Mouse (Mus musculus) embryonic facial prominence, embryonic 14.5 days (tissue): ENCODE measurements at regions not wholly inside any gene's neighbourhood (a gene's known extent, or its start where the extent isn't known, plus 50 kb on each side); places are given as distances from the start of the nearest gene placed in this dataset.

Source experiments
- ATAC-seq: fragments of 200-750 bp; cut with Nextera tagmentation; 2 replicates; pipeline ENCODE4 v1.8.0; 2017; ENCODE audit warnings: low read depth, moderate number of reproducible peaks, moderate TSS enrichment
- DNase-seq: peaks from one replicate; pipeline ENCODE4 v3.0.0-alpha.2; 2015; ENCODE audit warnings: low spot score
- H3K27ac ChIP-seq: fragments of 300-500 bp; sonication (generic); replicated peaks from 2 replicates; pipeline ENCODE4 v1.5.1; 2014; ENCODE audit warnings: low read depth, mild to moderate bottlenecking, low read length, moderate library complexity
- H3K27me3 ChIP-seq: fragments of 300-500 bp; sonication (generic); replicated peaks from 2 replicates; pipeline ENCODE4 v1.6.1; 2014; ENCODE audit warnings: low read length; ENCODE audit not compliant: control insufficient read depth, insufficient read depth
- H3K36me3 ChIP-seq: fragments of 300-500 bp; sonication (generic); 2 replicates; pipeline ENCODE4 v1.6.1; 2014; ENCODE audit warnings: low read length, mixed read lengths; ENCODE audit not compliant: control insufficient read depth, insufficient read depth
- H3K4me1 ChIP-seq: fragments of 300-500 bp; sonication (generic); 2 replicates; pipeline ENCODE4 v1.6.1; 2014; ENCODE audit warnings: antibody characterized with exemption, low read length; ENCODE audit not compliant: control insufficient read depth, insufficient read depth
- H3K4me2 ChIP-seq: fragments of 300-500 bp; sonication (generic); 2 replicates; pipeline ENCODE4 v1.6.1; 2014; ENCODE audit warnings: low read depth, mild to moderate bottlenecking, low read length, moderate library complexity, mixed read lengths
- H3K4me3 ChIP-seq: fragments of 300-500 bp; sonication (generic); 2 replicates; pipeline ENCODE4 v1.5.1; 2014; ENCODE audit warnings: low read depth, mild to moderate bottlenecking, low read length
- H3K9ac ChIP-seq: fragments of 300-500 bp; sonication (generic); 2 replicates; pipeline ENCODE4 v1.6.1; 2014; ENCODE audit warnings: low read depth, mild to moderate bottlenecking, low read length, moderate library complexity, mixed read lengths
- H3K9me3 ChIP-seq: fragments of 300-500 bp; sonication (generic); 2 replicates; pipeline ENCODE4 v1.6.1; 2016; ENCODE audit warnings: low read length; ENCODE audit not compliant: control insufficient read depth
- WGBS: fragments of 180-500 bp; shearing (Covaris S2); extraction: QIAGEN DNeasy Blood & Tissue Kit; methylation state at CpG from one replicate; pipeline ENCODE4 v1.1.7; 2014; 5-methylcytosine and 5-hydroxymethylcytosine counted together

GRCm38 (mm10) chr5:69707099-69707498, 115.0 kb upstream of the Gnpda2 start:
- ATAC-seq, result no peak

GRCm38 (mm10) chr5:69705168-69705532, 113.0 kb upstream of the Gnpda2 start:
- Histone ChIP-seq H3K4me2 (no peak overlapping the region), H3K9ac (no peak overlapping the region), H3K36me3 (no peaks in the 10 kb centered on the region), H3K9me3 (no peaks in the 10 kb centered on the region), H3K27ac (no peak overlapping the region), H3K4me1 (no peaks in the 10 kb centered on the region), H3K4me3 (no peak overlapping the region), H3K27me3 (no peaks in the 10 kb centered on the region)
- DNase-seq (no peak), ATAC-seq (no peak)
- 65% methylated on average over 4 of the region's 4 CpGs for WGBS

More at GRCm38 (mm10) chr5:69707099-69707498, 115.0 kb upstream of the Gnpda2 start:
- Histone ChIP-seq H3K27ac (no peak overlapping the region), H3K9ac (no peak overlapping the region), H3K4me3 (no peak overlapping the region), H3K4me1 (no peaks in the 10 kb centered on the region), H3K9me3 (no peaks in the 10 kb centered on the region), H3K36me3 (no peaks in the 10 kb centered on the region), H3K27me3 (no peaks in the 10 kb centered on the region), H3K4me2 (no peak overlapping the region)
- DNase-seq, result no peak
- WGBS, result 33% methylated on average over 2 of the region's 2 CpGs

- WGBS, result 51% methylated on average over 2 of the region's 2 CpGs
- H3K27me3 ChIP-seq, result no peaks in the 10 kb centered on the region
These were observed 112.4 kb upstream of the Gnpda2 start for GRCm38 (mm10) chr5:69704261-69705167.

DNA sequence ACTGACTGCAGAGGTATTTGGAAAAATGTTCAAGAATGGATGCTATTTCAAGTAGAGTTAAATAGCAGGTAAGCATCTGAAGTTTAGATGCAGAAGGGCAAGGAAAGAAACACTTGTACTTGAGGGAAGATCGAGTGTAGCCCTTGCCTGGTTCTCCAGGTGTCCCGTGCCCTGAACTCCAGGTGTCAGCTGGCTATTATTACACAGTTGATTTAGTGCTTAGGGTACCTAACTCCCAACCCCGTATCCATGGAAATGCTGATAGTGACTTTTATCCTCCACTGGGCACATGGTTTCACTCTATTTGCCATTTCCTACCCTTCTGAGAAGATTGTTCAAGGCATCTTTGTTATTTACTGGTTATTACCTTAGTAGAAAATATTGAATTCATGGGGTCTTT, 86.6 kb upstream of the Gnpda2 start:
- Histone ChIP-seq H3K9ac (no peak overlapping the region), H3K27ac (no peak overlapping the region), H3K4me1 (no peaks in the 10 kb centered on the region), H3K4me3 (no peak overlapping the region), H3K9me3 (no peaks in the 10 kb centered on the region), H3K36me3 (no peaks in the 10 kb centered on the region), H3K4me2 (no peak overlapping the region), H3K27me3 (no peaks in the 10 kb centered on the region)
- DNase-seq (no peak), ATAC-seq (no peak)
- WGBS, result 71% methylated on average over 3 of the region's 3 CpGs

More at GRCm38 (mm10) chr5:69704261-69705167, 112.4 kb upstream of the Gnpda2 start:
- H3K9ac ChIP-seq, result no peak overlapping the region
- no peaks in the 10 kb centered on the region for H3K4me1 ChIP-seq
- no peaks in the 10 kb centered on the region for H3K36me3 ChIP-seq
- peak; percentile 43 for DNase-seq
- H3K9me3 ChIP-seq, result no peaks in the 10 kb centered on the region
- no peak overlapping the region for H3K4me2 ChIP-seq
- no peak for ATAC-seq
- H3K4me3 ChIP-seq, result no peak overlapping the region
- H3K27ac ChIP-seq, result no peak overlapping the region

GRCm38 (mm10) chr5:69678268-69678667, 86.1 kb upstream of the Gnpda2 start:
- no peaks in the 10 kb centered on the region for H3K36me3 ChIP-seq
- no peak overlapping the region for H3K27ac ChIP-seq
- H3K27me3 ChIP-seq, result no peaks in the 10 kb centered on the region
- no peak overlapping the region for H3K4me3 ChIP-seq
- DNase-seq (no peak), ATAC-seq (no peak)
- H3K4me2 ChIP-seq, result no peak overlapping the region
- no peaks in the 10 kb centered on the region for H3K9me3 ChIP-seq
- 67% methylated on average over 3 of the region's 3 CpGs for WGBS
- H3K4me1 ChIP-seq, result no peaks in the 10 kb centered on the region
- H3K9ac ChIP-seq, result no peak overlapping the region

DNA sequence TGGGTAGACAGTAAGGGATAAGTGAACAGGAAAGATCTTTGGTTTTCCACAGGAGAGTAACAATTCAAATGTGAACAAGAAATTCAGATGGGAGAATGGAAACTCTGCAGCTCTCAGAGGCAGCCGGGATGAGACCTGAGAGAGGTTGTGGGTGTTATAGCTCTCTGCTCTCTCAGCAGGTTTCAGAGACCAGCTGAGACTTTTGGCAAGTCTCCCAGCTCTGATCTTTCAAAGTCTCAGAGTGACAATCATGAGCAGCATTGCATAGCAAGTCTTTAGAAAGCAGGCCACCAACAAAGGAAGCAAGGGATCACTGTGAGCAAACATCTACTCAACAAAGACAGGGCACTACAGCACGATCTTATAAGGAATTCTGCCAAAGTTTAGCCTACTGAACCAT, 73.4 kb upstream of the Gnpda2 start:
- Histone ChIP-seq H3K36me3 (no peaks in the 10 kb centered on the region), H3K4me3 (no peak overlapping the region), H3K4me2 (no peak overlapping the region), H3K27me3 (no peaks in the 10 kb centered on the region), H3K27ac (no peak overlapping the region), H3K9ac (no peak overlapping the region), H3K4me1 (no peaks in the 10 kb centered on the region), H3K9me3 (no peaks in the 10 kb centered on the region)
- DNase-seq (peak; percentile 21), ATAC-seq (no peak)
- WGBS, result 58% methylated on average over 2 of the region's 2 CpGs

- Histone ChIP-seq H3K9ac (no peak overlapping the region), H3K4me1 (no peaks in the 10 kb centered on the region), H3K27me3 (no peaks in the 10 kb centered on the region), H3K4me3 (no peak overlapping the region), H3K36me3 (no peaks in the 10 kb centered on the region), H3K27ac (no peak overlapping the region), H3K4me2 (no peak overlapping the region), H3K9me3 (no peaks in the 10 kb centered on the region)
- DNase-seq, result no peak
- 68% methylated on average over 3 of the region's 3 CpGs for WGBS
- ATAC-seq, result no peak
These were observed 71.8 kb upstream of the Gnpda2 start for GRCm38 (mm10) chr5:69663961-69664360.
